In genomic region chr11:63131001-63131692, GRCm38 (mm10) we compare ENCODE assay signal across 8 mouse cellular contexts. TPM values are rescaled to one million over a fixed set of nuclear protein-coding genes. Genes with fewer than 3 reads are reported as not detected.
A peak's percentile ranks its signal among the peaks of the same experiment; 100 is the strongest.
DNase-seq lines count a peak whose midpoint lies in the region; ATAC-seq and TF ChIP-seq lines count a peak whose summit lies in the region.

No protein-coding gene starts in this region.

- 9% methylated on average over 33 of the region's 33 CpGs for WGBS in spleen, adult 2 months
- 4% methylated on average over 32 of the region's 33 CpGs for WGBS in hindbrain, embryonic 16.5 days
- 5% methylated on average over 33 of the region's 33 CpGs for WGBS in liver, embryonic 14.5 days (ENCODE audit: insufficient replicate concordance)
- 3% methylated on average over 33 of the region's 33 CpGs for WGBS in neural tube, embryonic 15.5 days

- no peaks in the 10 kb centered on the region for H3K36me3 ChIP-seq in spleen, adult 2 months (ENCODE audit: control insufficient read depth, insufficient read depth, low read length)
- H3K36me3 ChIP-seq in hindbrain, embryonic 16.5 days (ENCODE audit: control insufficient read depth, insufficient read depth, low read length) = no peaks in the 10 kb centered on the region
- no peaks in the 10 kb centered on the region for H3K36me3 ChIP-seq in liver, embryonic 14.5 days (replicated peaks; ENCODE audit: control insufficient read depth, insufficient read depth, low read depth)
- H3K36me3 ChIP-seq in neural tube, embryonic 15.5 days = no peaks in the 10 kb centered on the region

- peak overlapping the region; percentile 32 for H3K9ac ChIP-seq in hindbrain, embryonic 16.5 days (ENCODE audit: low read depth, low read length)
- no peak overlapping the region; the same call in 1 of the 2 replicates for H3K9ac ChIP-seq in liver, embryonic 14.5 days (replicated peaks)
- peak overlapping the region; percentile 61 for H3K9ac ChIP-seq in neural tube, embryonic 15.5 days (replicated peaks)

- peak overlapping the region; percentile 59 for H3K4me2 ChIP-seq in hindbrain, embryonic 16.5 days (ENCODE audit: low read length)
- peak overlapping the region; percentile 31 for H3K4me2 ChIP-seq in liver, embryonic 14.5 days (ENCODE audit: low read depth)
- peak overlapping the region; percentile 99 for H3K4me2 ChIP-seq in neural tube, embryonic 15.5 days

- peak overlapping the region; percentile 35; the same call in 1 of the 2 replicates for H3K4me3 ChIP-seq in spleen, adult 2 months (ENCODE audit: extremely low read depth, insufficient read depth, insufficient read length)
- H3K4me3 ChIP-seq in hindbrain, embryonic 16.5 days (ENCODE audit: low read length) = peak overlapping the region; percentile 39
- peak overlapping the region; percentile 16 to 51 for H3K4me3 ChIP-seq in liver, embryonic 14.5 days (ENCODE audit: insufficient read depth in 1 of 2, low read depth in 2 of 2, low read length in 2 of 2)
- H3K4me3 ChIP-seq in neural tube, embryonic 15.5 days (replicated peaks) = peak overlapping the region; percentile 60

- no peaks in the 10 kb centered on the region for H3K4me1 ChIP-seq in spleen, adult 2 months (ENCODE audit: control insufficient read depth, insufficient read depth, insufficient read length)
- peaks cover 26% of the 10 kb centered on the region for H3K4me1 ChIP-seq in hindbrain, embryonic 16.5 days (ENCODE audit: control insufficient read depth, insufficient read depth, low read depth, low read length)
- 0 out of 4 replicates have a peak, but pooled peaks cover 0 to 2% of the 10 kb centered on the region in 2 experiments for H3K4me1 ChIP-seq in liver, embryonic 14.5 days (replicated peaks; ENCODE audit: control insufficient read depth in 2 of 2, insufficient read depth in 2 of 2, low read length in 1 of 2)
- H3K4me1 ChIP-seq in neural tube, embryonic 15.5 days = peaks cover 54% of the 10 kb centered on the region

- no peak for DNase-seq in spleen, adult 2 months (ENCODE audit: low read depth in 1 of 2, low spot score in 2 of 2)
- DNase-seq in spleen, postnatal 14 days (ENCODE audit: low spot score in 2 of 2) = no peak
- DNase-seq in gastrocnemius, adult 8-10 months (ENCODE audit: low spot score in 2 of 2) = peak; percentile 57 to 70
- DNase-seq in liver, embryonic 14.5 days (ENCODE audit: low read depth in 3 of 3, low spot score in 3 of 3) = no peak
- DNase-seq in T-cell, adult 2 months (ENCODE audit: low spot score) = no peak

- TF ChIP-seq POLR2A in spleen, adult 2 months (IDR thresholded peaks at IDR 0.05; ENCODE audit: low read depth, low read length) = no peak

- no peak for TF ChIP-seq EP300 in liver, embryonic 14.5 days (IDR thresholded peaks at IDR 0.05; ENCODE audit: low read depth)

- H3K9me3 ChIP-seq in hindbrain, embryonic 16.5 days (ENCODE audit: control insufficient read depth, low read length) = no peaks in the 10 kb centered on the region
- no peaks in the 10 kb centered on the region for H3K9me3 ChIP-seq in liver, embryonic 14.5 days (ENCODE audit: control insufficient read depth, low read length)
- no peaks in the 10 kb centered on the region for H3K9me3 ChIP-seq in neural tube, embryonic 15.5 days (replicated peaks)

- H3K27me3 ChIP-seq in spleen, adult 2 months (ENCODE audit: control insufficient read depth, insufficient read depth, low read length) = peaks cover 2% of the 10 kb centered on the region; the same call in 1 of the 2 replicates
- H3K27me3 ChIP-seq in hindbrain, embryonic 16.5 days (replicated peaks; ENCODE audit: control insufficient read depth, insufficient read depth, low read length) = peaks cover 23% of the 10 kb centered on the region
- H3K27me3 ChIP-seq in liver, embryonic 14.5 days (ENCODE audit: control insufficient read depth, insufficient read depth, low read length) = peaks cover 46% of the 10 kb centered on the region
- peaks cover 62% of the 10 kb centered on the region for H3K27me3 ChIP-seq in neural tube, embryonic 15.5 days (replicated peaks)

- no peak for ATAC-seq in hindbrain, embryonic 16.5 days
- ATAC-seq in liver, embryonic 14.5 days (ENCODE audit: insufficient read depth) = no peak
- no peak for ATAC-seq in neural tube, embryonic 15.5 days (ENCODE audit: low FRiP score)
- ATAC-seq in monocyte, adult 5-6 weeks (replicated peaks; ENCODE audit: insufficient number of reproducible peaks, low FRiP score, low TSS enrichment, poor library complexity, severe bottlenecking) = no peak

- H3K27ac ChIP-seq in spleen, adult 2 months (ENCODE audit: insufficient read depth, low read length) = peak overlapping the region; percentile 44
- H3K27ac ChIP-seq in hindbrain, embryonic 16.5 days (ENCODE audit: low read depth, low read length) = no peak overlapping the region
- H3K27ac ChIP-seq in liver, embryonic 14.5 days = no peak overlapping the region
- H3K27ac ChIP-seq in neural tube, embryonic 15.5 days (replicated peaks) = 0 out of 2 replicates have a peak overlapping the region, but pooled peaks have one; percentile 11

- no peak for TF ChIP-seq CTCF in spleen, adult 2 months (IDR thresholded peaks at IDR 0.05; ENCODE audit: extremely low read depth, insufficient read depth, insufficient read length, insufficient replicate concordance)
- no peak for TF ChIP-seq CTCF in liver, embryonic 14.5 days (IDR thresholded peaks at IDR 0.05; ENCODE audit: low read depth)

RNA-seq across cellular contexts. Expression of gene Pmp22, which starts 2.4 kb away (rescaled TPM):
- polyA plus RNA-seq in spleen, adult 2 months (2012; rRNA removed) = 23.5 and 24.6 TPM in 2 replicates
- total RNA-seq in gastrocnemius, adult 8-10 months (2022) = 10 to 100 TPM; 12.7 to 25.4 (median 23.4) TPM
- 44.2 and 50.1 TPM in 2 replicates for polyA plus RNA-seq in hindbrain, embryonic 16.5 days (2015; fragmentation: Nextera tagmentation; extraction: Ambion mirVana)
- 3.8 and 4.2 TPM in 2 replicates for polyA plus RNA-seq in liver, embryonic 14.5 days (2012; rRNA removed)
- 12.4 TPM in 2 replicates for polyA plus RNA-seq in liver, embryonic 14.5 days (2014; fragmentation: Nextera tagmentation; extraction: Ambion mirVana)
- 43.7 and 54.5 TPM in 2 replicates for polyA plus RNA-seq in neural tube, embryonic 15.5 days (2015; fragmentation: Nextera tagmentation; extraction: Ambion mirVana)
- total RNA-seq in monocyte, adult 5-6 weeks (2017) = not detected in 3 replicates

Comparison
In these comparisons a context has a peak if more than half of its experiments do, and no peak if none do; other contexts are left out.
1. DNase-seq: peak in gastrocnemius, adult 8-10 months (2 of 2); none in spleen, adult 2 months (0 of 2), spleen, postnatal 14 days (0 of 2), liver, embryonic 14.5 days (0 of 3) and T-cell, adult 2 months (single experiment).
2. H3K27ac ChIP-seq: peak in spleen, adult 2 months (single experiment) and neural tube, embryonic 15.5 days (single experiment); none in hindbrain, embryonic 16.5 days (single experiment) and liver, embryonic 14.5 days (single experiment).
3. H3K4me2 ChIP-seq: peak in every context shown above with its lines; median percentile 99 in neural tube, embryonic 15.5 days; 59 in hindbrain, embryonic 16.5 days; 31 in liver, embryonic 14.5 days.
4. Peak in every context shown above with its lines, with median percentiles within 50 percentile points of each other: H3K4me3 ChIP-seq.